Mouse (Mus musculus) neural tube, embryonic 13.5 days (tissue): ENCODE results near the gene Nin. TPM values are rescaled to one million over a fixed set of nuclear protein-coding genes. Genes with fewer than 3 reads are reported as not detected.
"Not testable (repeated sequence)": the region's sequence is repeated elsewhere in the genome, so short reads cannot be mapped to it uniquely, and the experiment has no call there.

Experiments
- ATAC-seq: fragments of 200-750 bp; cut with Nextera tagmentation; 2 replicates; pipeline ENCODE4 v1.8.0; 2017; ENCODE audit warnings: low read depth, mild to moderate bottlenecking, moderate TSS enrichment, moderate library complexity
- H3K27ac ChIP-seq: fragments of 300-500 bp; sonication (generic); replicated peaks from 2 replicates; pipeline ENCODE4 v1.5.1; 2015; ENCODE audit warnings: moderate library complexity, mild to moderate bottlenecking, inconsistent platforms
- H3K27me3 ChIP-seq: fragments of 300-500 bp; sonication (generic); 2 replicates; pipeline ENCODE4 v1.6.1; 2015; ENCODE audit warnings: mild to moderate bottlenecking, inconsistent platforms
- H3K36me3 ChIP-seq: fragments of 300-500 bp; sonication (generic); 2 replicates; pipeline ENCODE4 v1.6.1; 2015; ENCODE audit warnings: mild to moderate bottlenecking, inconsistent platforms
- H3K4me1 ChIP-seq: fragments of 300-500 bp; sonication (generic); replicated peaks from 2 replicates; pipeline ENCODE4 v1.6.1; 2015; ENCODE audit warnings: inconsistent platforms
- H3K4me2 ChIP-seq: fragments of 300-500 bp; sonication (generic); 2 replicates; pipeline ENCODE4 v1.6.1; 2015; ENCODE audit warnings: inconsistent platforms, mild to moderate bottlenecking, moderate library complexity
- H3K4me3 ChIP-seq: fragments of 300-500 bp; sonication (generic); 2 replicates; pipeline ENCODE4 v1.5.1; 2015; ENCODE audit warnings: mild to moderate bottlenecking, inconsistent platforms
- H3K9ac ChIP-seq: fragments of 300-500 bp; sonication (generic); 2 replicates; pipeline ENCODE4 v1.6.1; 2015; ENCODE audit warnings: moderate library complexity, mild to moderate bottlenecking, inconsistent platforms
- H3K9me3 ChIP-seq: fragments of 300-500 bp; sonication (generic); 2 replicates; pipeline ENCODE4 v1.6.1; 2016; ENCODE audit warnings: inconsistent platforms
- WGBS: fragments of 180-500 bp; shearing (Covaris S2); methylation state at CpG from one replicate; pipeline ENCODE4 v1.1.7; 2015; 5-methylcytosine and 5-hydroxymethylcytosine counted together
- polyA plus RNA-seq: library from polyadenylated mRNA; unstranded; fragments of >200 nt; fragmentation: Nextera tagmentation; extraction: Ambion mirVana; gene quantifications from 2 replicates; pipeline ENCODE4 v1.2.1, GENCODE M21; 2015

Nin gene
- 11.5 and 12.1 TPM in 2 replicates for polyA plus RNA-seq

DNA sequence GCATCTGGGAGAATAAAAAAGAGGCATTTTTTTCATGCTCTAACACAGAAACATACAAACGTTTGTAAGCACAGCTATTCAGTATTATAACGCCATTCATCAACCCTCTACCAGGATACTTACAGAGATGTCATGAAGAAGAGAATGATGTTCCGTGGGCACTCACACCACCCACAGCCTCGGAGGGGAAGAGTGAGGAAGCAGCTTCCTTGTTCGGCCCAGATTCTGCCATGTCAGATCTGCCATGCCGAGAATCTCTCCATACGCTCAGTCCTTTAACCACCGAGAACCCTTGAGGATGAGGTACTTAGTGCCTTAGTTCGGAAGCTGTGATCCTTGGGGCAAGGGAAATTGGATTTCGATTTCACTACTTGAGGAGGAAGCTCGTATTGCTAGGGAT lies at the start of gene Nin:
Nin (minus strand) TSS at position 367 of the 400 bp plus-strand sequence.
- H3K4me1 ChIP-seq, result peaks cover 37% of the 10 kb centered on the region

DNA sequence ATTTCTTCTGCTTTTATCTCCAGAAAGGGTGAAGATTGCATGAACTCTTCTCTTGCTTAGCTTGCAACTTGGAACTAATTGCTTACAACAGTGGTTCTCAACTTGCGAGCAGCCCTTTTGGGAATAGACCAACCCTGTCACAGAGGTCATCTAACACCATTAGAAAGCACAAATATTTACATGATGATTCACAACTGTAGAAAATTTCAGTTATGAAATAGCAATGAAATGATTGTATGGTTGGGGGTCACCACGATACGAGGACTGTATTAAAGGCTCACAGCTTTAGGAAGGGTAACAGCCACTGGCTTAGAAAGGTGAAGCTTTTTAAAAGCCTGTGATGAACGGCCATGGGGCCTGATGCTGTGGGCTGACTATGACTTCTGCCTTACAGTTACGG lies 47.5 kb upstream of the Nin start:
- no peaks in the 10 kb centered on the region for H3K4me1 ChIP-seq
- no peak overlapping the region for H3K9ac ChIP-seq
- H3K27me3 ChIP-seq, result no peaks in the 10 kb centered on the region
- H3K27ac ChIP-seq, result no peak overlapping the region
- no peaks in the 10 kb centered on the region for H3K36me3 ChIP-seq
- WGBS, result 77% methylated on average over 5 of the region's 5 CpGs
- H3K4me3 ChIP-seq, result no peak overlapping the region
- H3K4me2 ChIP-seq, result no peak overlapping the region
- ATAC-seq, result no peak
- H3K9me3 ChIP-seq, result no peaks in the 10 kb centered on the region

More for the DNA sequence above, at the start of gene Nin:
- Histone ChIP-seq H3K27me3 (no peaks in the 10 kb centered on the region), H3K4me3 (no peak within 1 kb of the TSS), H3K27ac (no peak within 1 kb of the TSS), H3K9ac (0 out of 2 replicates have a peak within 1 kb of the TSS, but pooled peaks have one; percentile 26), H3K4me2 (peak within 1 kb of the TSS; percentile 87), H3K36me3 (no peaks in the 10 kb centered on the region), H3K9me3 (no peaks in the 10 kb centered on the region)
- WGBS, result 57% methylated on average over 11 of the region's 11 CpGs
- ATAC-seq, result no peak

DNA sequence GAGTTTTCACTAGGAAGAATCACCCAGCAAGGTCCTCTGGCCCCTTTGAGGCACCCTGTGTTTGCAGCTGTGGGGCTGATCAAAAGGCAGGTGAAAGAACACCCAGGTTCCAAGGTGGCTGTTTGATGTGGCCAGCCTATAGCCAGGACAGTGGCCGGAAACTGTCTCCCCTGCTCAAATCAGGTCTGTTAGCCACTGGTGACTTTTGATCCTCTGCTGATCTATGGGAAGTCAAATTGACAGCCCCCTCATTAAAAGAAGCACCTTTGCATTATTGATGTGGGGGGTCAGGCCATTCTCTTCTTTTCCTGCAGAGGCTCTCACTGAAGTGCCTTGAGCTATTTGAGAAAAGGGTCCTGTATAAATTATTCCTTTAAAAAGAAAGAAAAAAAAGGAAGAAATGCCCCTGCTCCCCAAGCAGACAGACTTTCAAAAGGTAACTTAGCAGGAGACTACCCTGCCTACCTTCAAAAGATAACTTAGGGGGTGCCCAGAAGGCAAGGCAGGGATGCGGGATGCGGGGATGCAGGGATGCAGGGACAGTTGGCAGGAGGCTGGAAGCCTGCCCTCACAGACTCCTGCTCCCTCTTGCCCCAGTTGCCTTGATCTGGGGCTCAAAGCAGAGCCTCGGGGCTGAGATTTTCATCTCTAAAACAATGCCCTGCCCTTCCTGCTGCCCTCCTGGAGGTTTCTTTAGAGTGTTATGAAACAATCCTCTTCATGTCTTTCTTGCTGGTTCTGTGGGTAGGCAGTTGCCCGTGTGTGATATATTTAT lies 44.0 kb upstream of the Nin start:
- H3K4me1 ChIP-seq, result 0 out of 2 replicates have a peak, but pooled peaks cover 3% of the 10 kb centered on the region
- WGBS, result 54% methylated on average over 5 of the region's 5 CpGs
- no peak overlapping the region for H3K4me2 ChIP-seq
- H3K4me3 ChIP-seq, result no peak overlapping the region
- no peaks in the 10 kb centered on the region for H3K36me3 ChIP-seq
- no peak overlapping the region for H3K27ac ChIP-seq
- H3K9me3 ChIP-seq, result no peaks in the 10 kb centered on the region
- no peak overlapping the region for H3K9ac ChIP-seq
- H3K27me3 ChIP-seq, result no peaks in the 10 kb centered on the region
- ATAC-seq, result no peak

DNA sequence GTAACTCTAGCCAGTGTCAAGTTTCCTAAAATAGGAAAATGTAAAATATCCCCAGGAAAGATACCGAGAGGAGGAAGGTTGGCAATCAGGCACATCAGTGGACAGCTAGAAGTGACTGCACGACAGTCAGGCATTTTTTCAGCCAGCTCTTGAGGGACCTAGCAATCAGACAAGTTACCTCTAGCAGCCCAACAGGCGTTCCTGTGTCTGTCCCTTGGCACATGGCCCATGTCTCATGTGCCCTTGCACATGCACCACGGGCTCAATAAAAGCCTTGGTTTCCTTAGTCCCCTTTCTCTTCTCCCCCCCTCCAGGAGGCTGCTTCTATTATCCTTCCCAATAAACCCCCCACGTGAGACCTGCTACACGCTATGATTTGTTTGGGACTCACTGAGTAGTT lies 42.7 kb upstream of the Nin start:
- no peak overlapping the region for H3K4me3 ChIP-seq
- H3K9ac ChIP-seq, result no peak overlapping the region
- H3K4me2 ChIP-seq, result no peak overlapping the region
- no peaks in the 10 kb centered on the region for H3K36me3 ChIP-seq
- H3K4me1 ChIP-seq, result 0 out of 2 replicates have a peak, but pooled peaks cover 3% of the 10 kb centered on the region
- 57% methylated on average over 6 of the region's 6 CpGs for WGBS
- no peaks in the 10 kb centered on the region for H3K27me3 ChIP-seq
- ATAC-seq, result no peak
- H3K9me3 ChIP-seq, result no peaks in the 10 kb centered on the region
- no peak overlapping the region for H3K27ac ChIP-seq

DNA sequence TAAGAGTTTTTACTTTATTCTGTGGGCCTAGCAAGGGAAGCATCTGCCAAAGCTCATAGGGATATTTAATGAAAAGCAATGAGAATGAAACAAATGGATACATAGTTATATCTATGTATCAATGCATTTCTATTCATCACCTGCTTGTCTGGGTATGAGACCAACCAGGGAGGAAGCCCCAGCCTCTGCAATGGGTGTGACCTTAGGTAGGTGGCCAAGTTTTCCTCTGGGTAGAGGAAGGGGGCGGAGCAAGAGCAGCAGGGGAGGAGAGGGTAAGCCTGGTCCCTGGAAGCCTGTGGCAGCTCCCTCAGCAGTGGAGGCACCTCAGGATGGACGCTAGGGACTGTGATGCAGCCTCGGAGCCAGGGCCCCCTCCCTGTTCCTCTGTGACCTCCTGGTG lies 40.3 kb upstream of the Nin start, which contains the start of gene Abhd12b:
Abhd12b (plus strand) TSS at position 301 of the 400 bp plus-strand sequence.
- no peak for ATAC-seq
- Histone ChIP-seq H3K27ac (no peak within 1 kb of the TSS), H3K36me3 (no peaks in the 10 kb centered on the region), H3K4me3 (no peak within 1 kb of the TSS), H3K4me1 (peaks cover 9% of the 10 kb centered on the region), H3K27me3 (no peaks in the 10 kb centered on the region), H3K4me2 (no peak within 1 kb of the TSS), H3K9me3 (no peaks in the 10 kb centered on the region), H3K9ac (no peak within 1 kb of the TSS)
- 61% methylated on average over 3 of the region's 3 CpGs for WGBS

DNA sequence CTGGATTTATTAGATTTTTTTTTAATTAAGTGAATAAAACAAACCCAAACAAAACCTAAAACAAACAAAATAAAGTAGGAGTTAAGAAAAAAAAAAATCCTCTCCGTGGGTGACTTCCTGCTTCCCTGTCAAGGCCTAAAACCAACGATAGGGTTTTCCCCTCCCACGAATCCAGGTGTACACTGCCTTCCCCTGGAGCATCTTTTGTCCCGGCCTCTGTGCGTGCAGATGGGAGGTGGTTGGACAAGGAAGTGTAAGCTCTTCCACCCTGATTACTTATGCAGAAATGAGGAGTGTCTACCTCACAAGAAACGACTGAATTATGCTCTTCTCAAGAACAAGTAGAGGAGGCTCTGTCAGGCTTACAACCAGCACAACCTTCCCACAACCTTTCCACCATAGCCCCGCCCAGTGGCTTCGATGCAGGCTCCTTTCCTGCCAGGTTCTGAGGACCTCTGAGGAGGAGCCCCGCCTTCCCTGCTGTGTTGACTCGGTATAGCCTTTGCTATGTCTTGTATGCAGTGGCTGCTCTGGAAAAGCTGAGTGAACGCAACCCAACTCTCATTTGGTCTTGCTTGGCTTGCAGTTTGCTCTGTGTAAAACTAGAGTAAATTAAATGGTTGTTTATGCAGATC lies 35.2 kb upstream of the Nin start:
- Histone ChIP-seq H3K36me3 (no peaks in the 10 kb centered on the region), H3K27me3 (no peaks in the 10 kb centered on the region), H3K9ac (no peak overlapping the region; the same call in 1 of the 2 replicates), H3K4me2 (peak overlapping the region; percentile 50), H3K4me1 (peaks cover 28% of the 10 kb centered on the region), H3K4me3 (no peak overlapping the region), H3K27ac (peak overlapping the region; percentile 76), H3K9me3 (no peaks in the 10 kb centered on the region)
- ATAC-seq, result 0 out of 2 replicates have a peak, but pooled peaks have one; percentile 12
- WGBS, result 16% methylated on average over 11 of the region's 11 CpGs

DNA sequence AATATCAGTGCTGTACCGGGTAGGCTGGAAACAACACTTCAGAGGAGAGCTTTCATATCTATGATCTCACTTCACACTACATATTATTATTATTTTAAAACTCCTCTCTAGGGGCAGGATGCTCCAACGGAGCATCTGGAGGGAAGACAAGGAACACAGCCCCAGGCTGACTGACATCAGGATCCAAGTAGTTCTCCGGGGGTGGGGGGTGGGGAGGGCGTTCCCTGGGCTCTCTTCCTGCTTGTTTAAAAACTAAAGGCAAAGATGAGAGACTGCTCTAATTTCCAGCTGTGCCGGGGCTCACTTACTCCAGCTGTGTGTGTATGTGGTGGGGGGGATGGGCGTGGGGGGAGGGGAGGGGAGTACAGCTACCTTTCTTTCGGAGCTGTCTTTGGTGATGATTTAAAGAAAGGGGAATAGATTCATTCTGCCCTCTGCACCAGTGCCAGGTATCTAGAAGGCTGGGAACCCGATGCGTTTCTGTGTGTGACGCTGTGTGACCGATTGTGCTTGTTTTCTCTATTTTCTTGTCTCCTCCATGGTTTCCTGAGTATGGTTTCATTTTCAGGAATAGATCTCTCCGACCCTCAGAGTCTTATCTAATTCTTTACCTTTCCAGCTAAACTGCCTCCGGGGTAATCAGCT lies 34.6 kb upstream of the Nin start:
- ATAC-seq, result peak; percentile 48

DNA sequence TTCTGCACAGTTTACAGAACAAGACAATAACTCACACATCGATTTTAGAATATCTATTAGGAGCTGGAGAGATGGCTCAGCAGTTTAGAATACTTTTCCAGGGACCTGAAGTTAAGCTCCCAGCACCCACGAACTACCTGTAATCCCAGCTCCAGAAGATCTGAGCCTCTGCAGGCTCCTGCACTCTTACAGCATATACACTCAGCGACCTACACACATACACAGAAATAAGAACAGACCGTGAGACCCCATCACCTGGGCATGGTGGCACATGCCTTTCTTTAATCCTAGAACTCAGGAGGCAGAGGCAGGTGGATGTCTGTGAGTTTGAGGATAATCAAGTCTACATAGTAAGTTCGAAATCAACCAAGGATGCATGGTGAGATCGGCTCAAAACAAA lies 32.1 kb upstream of the Nin start:
- ATAC-seq, result no peak
- H3K36me3 ChIP-seq, result no peaks in the 10 kb centered on the region
- H3K27ac ChIP-seq, result no peak overlapping the region
- peaks cover 25% of the 10 kb centered on the region for H3K4me1 ChIP-seq
- H3K9ac ChIP-seq, result no peak overlapping the region
- 90% methylated on average over 6 of the region's 6 CpGs for WGBS
- no peaks in the 10 kb centered on the region for H3K9me3 ChIP-seq
- no peak overlapping the region for H3K4me3 ChIP-seq
- no peak overlapping the region for H3K4me2 ChIP-seq
- no peaks in the 10 kb centered on the region for H3K27me3 ChIP-seq

More for the DNA sequence above, 34.6 kb upstream of the Nin start:
- H3K4me3 ChIP-seq, result peak overlapping the region; percentile 20
- peak overlapping the region; percentile 50 for H3K9ac ChIP-seq
- H3K4me2 ChIP-seq, result peak overlapping the region; percentile 50
- no peaks in the 10 kb centered on the region for H3K27me3 ChIP-seq
- no peaks in the 10 kb centered on the region for H3K36me3 ChIP-seq
- WGBS, result 6% methylated on average over 13 of the region's 13 CpGs
- H3K9me3 ChIP-seq, result no peaks in the 10 kb centered on the region
- H3K27ac ChIP-seq, result peak overlapping the region; percentile 76
- peaks cover 26% of the 10 kb centered on the region for H3K4me1 ChIP-seq

DNA sequence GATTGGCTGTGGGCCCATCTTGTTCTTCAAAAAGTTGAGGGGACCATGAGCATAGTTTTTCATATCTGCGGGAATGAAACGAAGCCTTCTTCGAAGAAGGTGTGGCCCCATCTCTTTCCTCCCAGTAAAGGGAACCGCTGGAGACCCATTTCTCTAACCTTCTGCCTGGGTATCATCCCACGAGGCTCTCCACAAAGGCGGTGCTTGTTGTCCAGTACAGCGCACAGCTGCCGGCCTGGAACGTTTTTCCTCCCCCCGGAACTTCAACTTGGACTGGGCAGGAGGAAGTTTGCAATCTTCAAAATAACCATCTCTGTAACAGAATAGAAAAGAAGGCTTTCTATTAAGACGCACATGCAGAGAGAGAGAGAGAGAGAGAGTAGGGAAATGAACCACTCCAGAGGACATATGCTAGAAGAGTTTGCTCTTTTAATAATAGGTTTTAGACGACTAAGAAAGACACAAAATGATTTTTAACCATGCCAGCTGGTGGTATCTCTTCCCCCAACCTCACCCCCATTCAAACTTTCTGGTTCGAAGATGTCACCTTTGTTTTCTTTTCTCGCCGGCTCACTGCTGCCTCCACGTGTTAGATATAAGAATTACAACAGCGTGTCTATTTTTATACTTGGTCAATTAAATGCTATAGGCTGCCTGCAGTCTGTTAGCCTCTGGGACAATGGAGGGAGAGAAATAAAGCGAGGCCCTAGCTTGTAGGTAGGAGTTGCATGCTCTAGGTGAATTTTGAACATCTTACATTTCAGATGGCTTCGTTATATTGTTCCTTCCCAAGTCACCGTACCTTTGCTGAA lies 31.3 kb upstream of the Nin start:
- no peak for ATAC-seq
- H3K27me3 ChIP-seq, result no peaks in the 10 kb centered on the region
- 40% methylated on average over 20 of the region's 20 CpGs for WGBS
- H3K27ac ChIP-seq, result peak overlapping the region; percentile 69
- H3K36me3 ChIP-seq, result no peaks in the 10 kb centered on the region
- no peaks in the 10 kb centered on the region for H3K9me3 ChIP-seq
- H3K4me1 ChIP-seq, result peaks cover 25% of the 10 kb centered on the region
- no peak overlapping the region for H3K4me2 ChIP-seq
- no peak overlapping the region for H3K9ac ChIP-seq
- H3K4me3 ChIP-seq, result no peak overlapping the region

DNA sequence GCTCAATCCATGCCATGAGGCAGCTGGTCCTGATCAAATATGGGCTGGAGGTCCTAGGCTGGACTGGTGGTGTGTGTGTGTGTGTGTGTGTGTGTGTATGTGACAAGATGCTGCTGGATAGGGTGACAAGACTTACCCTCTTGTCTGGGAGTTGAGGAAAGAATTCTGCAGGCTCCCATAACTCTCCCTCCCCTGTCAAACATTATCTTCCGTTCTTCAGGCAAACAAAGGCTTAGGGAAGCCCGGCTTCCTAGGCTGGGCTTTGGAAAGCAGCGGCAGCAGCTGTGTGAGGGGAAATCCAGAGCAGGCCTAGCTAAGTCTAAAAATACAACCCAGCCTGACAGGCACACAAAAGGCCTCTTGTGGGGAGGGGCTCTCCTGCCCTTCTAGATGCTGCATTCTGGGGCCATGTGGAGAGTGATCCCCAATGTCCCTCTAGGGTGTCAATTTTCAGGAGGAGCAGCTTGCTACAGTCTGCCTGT lies 30.6 kb upstream of the Nin start:
- Histone ChIP-seq H3K4me1 (peaks cover 23% of the 10 kb centered on the region), H3K27ac (peak overlapping the region; percentile 69)
- H3K4me3 ChIP-seq, H3K27me3 ChIP-seq, H3K9me3 ChIP-seq, H3K4me2 ChIP-seq, H3K9ac ChIP-seq, H3K36me3 ChIP-seq: not testable (repeated sequence)
- WGBS, result 8% methylated on average over 3 of the region's 3 CpGs
- 0 out of 2 replicates have a peak, but pooled peaks have one; percentile 12 for ATAC-seq

DNA sequence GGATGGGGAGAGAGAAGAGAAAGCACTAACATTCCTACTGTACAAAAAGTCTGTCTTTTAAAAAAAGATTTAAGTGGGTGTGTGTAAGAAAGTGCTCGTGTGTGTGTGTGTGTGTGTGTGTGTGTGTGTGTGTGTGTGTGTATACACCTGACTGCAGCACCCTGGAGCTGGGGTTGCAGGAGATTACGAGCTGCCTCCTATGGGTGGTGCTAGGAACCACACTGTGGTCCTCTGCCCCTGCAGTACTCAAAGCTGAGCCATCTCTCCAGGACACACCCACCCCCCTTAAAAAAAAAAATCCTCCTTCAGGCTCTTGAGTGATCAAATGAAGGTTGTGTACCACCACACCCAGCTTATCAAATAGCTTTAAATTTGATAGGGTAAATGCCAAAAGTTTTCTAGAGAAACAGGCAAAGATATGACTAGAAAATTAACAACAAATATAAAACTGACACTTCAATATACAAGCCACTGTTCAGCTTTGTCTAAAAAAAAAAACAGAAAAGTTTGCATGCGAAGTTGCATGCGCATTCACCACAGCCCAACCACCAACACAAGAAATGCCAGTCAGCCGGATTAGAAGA lies 27.6 kb upstream of the Nin start:
- no peaks in the 10 kb centered on the region for H3K9me3 ChIP-seq
- no peaks in the 10 kb centered on the region for H3K27me3 ChIP-seq
- H3K36me3 ChIP-seq, result no peaks in the 10 kb centered on the region
- peaks cover 16% of the 10 kb centered on the region for H3K4me1 ChIP-seq
- no peak overlapping the region for H3K9ac ChIP-seq
- no peak overlapping the region for H3K4me3 ChIP-seq
- H3K27ac ChIP-seq, result no peak overlapping the region
- 91% methylated on average over 5 of the region's 5 CpGs for WGBS
- ATAC-seq, result no peak
- no peak overlapping the region for H3K4me2 ChIP-seq
